Comparison of ENCODE assay signal across 32 mouse cellular contexts in genomic region chr16:78598919-78599318, GRCm38 (mm10).
"Had no signal": no experiment of that assay in that cellular context is flagged by ENCODE, and none has a peak within 500 bp of the region (broad histone marks: within the 10 kb centered on the region; RNA-seq: fewer than 3 reads in every experiment).

No protein-coding gene starts in this region.

- ATAC-seq: hindbrain, embryonic 16.5 days; hindbrain, postnatal 0 days; inflammation-experienced regulatory T-cells, adult 6 months; intestine, embryonic 15.5 days; intestine, embryonic 16.5 days; intestine, postnatal 0 days had no signal

- H3K4me3 ChIP-seq: heart, embryonic 10.5 days; heart, embryonic 12.5 days; heart, embryonic 13.5 days; heart, embryonic 15.5 days; hindbrain, embryonic 10.5 days; hindbrain, embryonic 12.5 days; hindbrain, embryonic 13.5 days; hindbrain, embryonic 15.5 days; intestine, embryonic 15.5 days; kidney, embryonic 15.5 days had no signal

- H3K4me1 ChIP-seq: heart, embryonic 10.5 days; heart, embryonic 12.5 days; heart, embryonic 13.5 days; heart, embryonic 15.5 days; hindbrain, embryonic 10.5 days; hindbrain, embryonic 12.5 days; hindbrain, embryonic 13.5 days; hindbrain, embryonic 15.5 days; intestine, embryonic 15.5 days; kidney, embryonic 15.5 days had no signal

- DNase-seq: heart, postnatal 10 days; heart, postnatal 14 days; heart, postnatal 36 days; heart, postnatal 4 days; kidney, adult 11 months; kidney, adult 18-20 months; kidney, adult 8-10 months; kidney, adult 9 months; kidney, postnatal 10 days; kidney, postnatal 14 days; kidney, postnatal 25 days; kidney, postnatal 36 days; kidney, postnatal 4 days; layer of hippocampus, adult 9-11 months; layer of hippocampus, postnatal 36 days had no signal

- H3K27ac ChIP-seq: heart, embryonic 10.5 days; heart, embryonic 13.5 days; heart, embryonic 15.5 days; hindbrain, embryonic 10.5 days; hindbrain, embryonic 12.5 days; hindbrain, embryonic 13.5 days; hindbrain, embryonic 14.5 days; hindbrain, embryonic 15.5 days; hindbrain, postnatal 0 days; intestine, embryonic 15.5 days; kidney, embryonic 15.5 days; kidney, postnatal 0 days had no signal

- H3K36me3 ChIP-seq: heart, embryonic 12.5 days; heart, embryonic 13.5 days; heart, embryonic 15.5 days; hindbrain, embryonic 12.5 days; hindbrain, embryonic 13.5 days; hindbrain, embryonic 15.5 days; intestine, embryonic 15.5 days; kidney, embryonic 15.5 days had no signal

- H3K27me3 ChIP-seq: heart, embryonic 12.5 days; heart, embryonic 13.5 days; heart, embryonic 15.5 days; hindbrain, embryonic 12.5 days; hindbrain, embryonic 13.5 days; hindbrain, embryonic 15.5 days; intestine, embryonic 15.5 days; kidney, embryonic 15.5 days had no signal
